Mouse (Mus musculus) layer of hippocampus, adult 8-10 months (tissue): Measurements from ENCODE around the gene Oxct2a. TPM values are rescaled to one million over a fixed set of nuclear protein-coding genes. Genes with fewer than 3 reads are reported as not detected.
"Not testable (repeated sequence)": the region's sequence is repeated elsewhere in the genome, so short reads cannot be mapped to it uniquely, and the experiment has no call there.

ENCODE experiments used
- DNase-seq, 2 experiments: peaks; one replicate each; pipeline ENCODE4 v3.0.0; 2022; ENCODE audit warnings: low spot score in 2 of 2
- total RNA-seq, 4 experiments: library from RNA; stranded (reverse); gene quantifications; 2 replicates each; pipeline ENCODE4 v1.2.4; 2022

Gene Oxct2a
- total RNA-seq, 4 experiments from 2014 or later = 0.26 TPM; not detected in 3

DNA sequence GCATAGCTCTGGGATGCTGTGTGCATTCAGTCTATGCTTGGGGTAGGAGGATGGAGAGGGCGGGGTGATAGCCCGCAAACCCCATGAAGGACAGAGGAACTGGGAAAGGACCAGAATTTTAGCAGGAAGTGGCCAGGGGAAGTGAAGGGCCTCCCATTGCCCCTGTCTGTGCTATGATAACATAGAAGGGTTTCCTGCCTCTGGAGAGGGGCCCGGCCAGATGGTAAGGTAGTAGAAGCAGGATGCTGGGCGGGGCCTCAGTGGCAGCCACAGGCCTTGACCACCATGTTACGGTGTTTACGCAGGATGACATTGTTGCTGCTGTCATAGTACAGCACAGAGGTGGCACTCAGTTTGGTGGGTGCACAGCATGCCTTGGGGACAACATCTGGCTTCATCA lies 10.4 kb downstream of the Oxct2a start:
- DNase-seq = no peak

DNA sequence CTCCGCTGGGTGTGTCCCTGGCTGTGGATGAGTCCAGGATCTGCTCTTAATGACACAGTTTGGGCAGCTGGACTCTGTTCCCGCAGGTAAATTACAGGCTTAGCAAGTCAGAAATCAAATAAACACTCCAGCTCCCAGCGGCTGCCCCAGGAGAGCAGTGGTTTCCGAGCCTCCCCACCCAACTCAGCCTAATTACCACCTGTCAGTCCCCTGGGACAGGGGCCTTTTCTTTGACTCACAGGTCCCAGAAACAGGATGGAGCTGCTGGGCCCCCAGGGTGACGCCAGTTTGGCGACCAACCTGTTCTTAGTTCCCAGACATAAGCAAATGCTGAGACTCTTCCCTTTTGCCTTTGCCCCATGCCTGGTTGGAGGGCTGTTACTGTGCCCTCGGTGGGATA lies 11.6 kb downstream of the Oxct2a start:
- no peak for DNase-seq

DNA sequence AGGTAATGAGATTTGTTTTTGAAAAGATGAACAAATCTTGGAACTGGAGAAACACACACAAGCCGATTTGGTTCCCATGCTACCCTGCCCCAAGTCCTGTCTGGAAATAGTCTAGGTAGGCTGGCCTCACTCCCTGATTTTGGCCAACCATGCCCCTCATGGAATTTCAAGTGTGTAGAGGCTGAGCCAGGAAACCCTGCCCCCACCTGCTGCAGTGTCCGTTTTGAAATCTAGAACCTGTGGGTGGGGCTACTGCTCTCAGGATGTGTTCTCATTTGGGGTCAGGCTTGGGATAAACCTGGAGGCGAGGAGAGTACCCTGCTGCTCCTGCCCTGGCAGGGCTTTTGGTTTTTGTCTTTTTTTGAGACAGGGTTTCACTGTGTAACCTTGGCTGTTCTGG lies 15.1 kb downstream of the Oxct2a start:
- no peak for DNase-seq

DNA sequence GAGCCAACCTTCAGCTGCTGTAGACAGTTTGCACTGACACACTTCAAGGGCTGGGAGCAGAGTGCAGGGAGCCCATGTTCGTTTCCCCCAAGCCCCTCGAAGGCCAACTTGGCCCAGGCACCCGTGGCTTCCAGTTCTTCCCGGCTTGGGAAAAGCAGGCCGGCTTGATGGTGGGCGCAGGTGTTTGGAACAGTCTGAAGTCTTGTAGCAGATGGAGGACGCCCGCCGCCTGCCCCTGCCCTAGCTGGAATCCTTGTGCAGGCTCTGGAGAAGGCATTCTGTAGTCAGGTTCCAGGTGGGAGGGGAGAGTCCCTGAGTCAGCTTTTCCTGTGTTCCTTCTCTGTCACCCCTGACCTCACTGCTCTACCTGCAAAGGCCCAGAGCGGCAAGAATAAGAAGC lies 16.4 kb downstream of the Oxct2a start:
- DNase-seq = peak in 1 of 2 experiments; percentile 32

DNA sequence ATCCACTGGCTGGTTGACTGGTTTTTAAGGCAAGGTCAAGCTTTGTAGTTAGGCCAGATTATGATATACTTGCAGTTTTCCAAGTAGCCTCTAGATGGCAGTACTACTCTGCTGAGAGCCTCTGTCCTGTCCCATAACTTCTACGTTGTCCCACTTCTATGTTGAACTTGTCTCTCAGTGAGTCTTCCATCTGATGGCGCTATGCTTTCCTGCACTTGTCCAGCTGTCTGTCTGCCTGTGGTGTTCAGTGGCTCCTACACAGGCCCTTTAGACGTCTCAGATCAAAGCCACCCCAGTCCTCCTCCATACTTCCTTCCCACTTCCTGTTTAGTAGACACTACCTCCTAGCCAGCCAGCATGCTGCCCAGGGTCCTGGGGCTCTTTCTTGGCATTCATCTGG lies 17.6 kb downstream of the Oxct2a start:
- DNase-seq = no peak

DNA sequence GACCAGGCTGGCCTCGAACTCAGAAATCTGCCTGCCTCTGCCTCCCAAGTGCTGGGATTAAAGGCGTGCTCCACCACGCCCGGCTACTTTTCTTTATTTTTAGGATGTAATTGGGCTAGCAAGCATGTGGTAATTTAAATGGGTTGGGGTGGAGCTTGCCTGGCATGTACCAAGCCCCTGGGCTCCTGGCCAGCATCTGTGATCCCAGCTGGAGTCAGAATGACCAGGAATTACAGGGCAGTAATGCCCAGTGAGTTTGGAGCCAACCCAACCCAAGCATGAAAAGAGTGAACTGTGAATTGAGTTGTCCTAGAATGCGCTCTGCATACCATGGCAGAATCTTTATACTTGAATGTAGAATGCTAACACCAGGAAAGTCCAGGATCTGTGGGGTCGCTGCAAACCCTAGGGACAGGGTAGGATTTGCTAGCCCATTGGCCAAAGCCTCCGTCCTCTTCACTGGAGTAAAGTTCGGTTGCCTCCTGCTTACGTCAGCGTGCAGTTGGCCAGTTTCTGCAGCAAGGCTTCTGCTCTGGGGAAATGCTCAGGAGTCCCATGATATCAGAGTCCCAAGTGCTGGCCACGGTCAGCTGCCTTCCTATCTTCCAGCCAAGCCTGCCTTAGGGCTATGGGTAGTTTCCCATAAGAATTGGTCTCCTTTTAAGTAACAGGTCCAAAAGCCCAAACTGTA lies 24.3 kb downstream of the Oxct2a start:
- no peak for DNase-seq

DNA sequence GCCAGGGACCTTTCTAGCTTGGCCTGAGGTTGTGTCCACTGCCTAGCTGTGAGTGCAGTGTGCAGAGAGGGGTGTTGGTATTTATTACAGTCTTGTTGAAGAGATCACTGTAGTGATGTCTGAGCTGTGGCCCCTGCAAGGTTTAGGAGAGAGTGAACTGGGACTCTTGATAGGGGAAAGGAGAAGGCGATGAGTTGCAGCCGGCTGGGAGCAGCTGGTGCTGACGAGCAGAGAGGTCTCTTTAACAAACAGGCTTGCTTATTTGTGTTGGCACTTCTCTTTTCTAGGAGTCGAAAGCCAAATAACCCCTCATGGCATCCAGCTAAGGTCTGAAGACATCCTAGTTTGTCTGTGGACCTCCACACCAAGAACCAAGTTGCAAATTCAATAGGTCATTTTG lies 25.2 kb downstream of the Oxct2a start:
- no peak for DNase-seq

DNA sequence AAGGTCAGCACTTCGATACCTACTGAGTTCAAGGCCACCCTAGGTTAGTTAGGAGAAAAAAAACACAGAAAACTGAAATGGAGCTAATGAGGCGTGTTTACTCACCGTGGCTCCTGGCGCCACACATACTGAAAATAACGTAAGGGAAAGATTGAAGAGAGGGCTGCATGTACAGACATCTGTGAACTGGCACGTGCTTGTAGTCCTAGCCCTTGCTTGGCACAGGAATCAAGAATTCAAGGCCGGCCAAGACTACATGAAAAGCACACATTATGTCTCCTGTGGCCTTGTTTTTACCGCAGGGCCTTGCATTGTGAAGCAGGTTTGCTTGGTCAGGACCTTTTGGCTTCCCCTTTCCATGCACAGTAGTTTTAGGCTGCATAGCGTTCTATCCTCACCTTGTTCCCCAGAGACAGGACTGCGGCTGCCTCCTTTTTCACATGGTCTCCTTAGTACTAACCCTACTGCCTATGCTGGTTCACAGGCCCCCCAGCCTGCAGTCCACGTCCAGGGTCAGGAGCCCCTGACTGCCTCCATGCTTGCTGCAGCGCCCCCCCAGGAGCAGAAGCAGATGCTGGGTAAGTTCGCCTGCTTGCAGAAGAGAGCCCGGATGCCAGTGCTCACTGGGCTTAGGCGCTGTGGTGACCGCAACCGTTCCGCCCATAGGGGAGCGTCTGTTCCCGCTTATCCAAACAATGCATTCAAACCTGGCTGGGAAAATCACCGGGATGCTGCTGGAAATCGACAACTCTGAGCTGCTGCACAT lies 26.1 kb downstream of the Oxct2a start:
- no peak for DNase-seq

DNA sequence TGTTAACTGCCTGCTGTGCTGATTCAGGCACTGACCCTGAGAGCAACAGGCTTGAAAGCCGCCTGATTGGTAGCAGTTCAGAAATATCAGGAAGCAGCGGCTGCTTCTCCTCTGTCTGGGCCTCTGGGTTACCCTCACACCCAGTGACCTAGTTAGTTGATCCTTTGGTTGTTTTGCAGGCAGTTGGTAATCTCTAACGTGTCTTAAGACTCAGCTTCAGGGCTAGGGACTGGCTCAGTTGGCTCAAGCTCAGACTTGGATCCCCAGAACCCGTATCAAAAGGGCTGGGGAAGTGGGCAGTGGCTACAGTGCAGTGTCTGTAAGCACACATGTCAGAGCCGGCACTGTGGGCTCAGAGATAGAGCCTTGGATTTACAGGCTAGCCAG lies 27.3 kb downstream of the Oxct2a start:
- no peak for DNase-seq

DNA sequence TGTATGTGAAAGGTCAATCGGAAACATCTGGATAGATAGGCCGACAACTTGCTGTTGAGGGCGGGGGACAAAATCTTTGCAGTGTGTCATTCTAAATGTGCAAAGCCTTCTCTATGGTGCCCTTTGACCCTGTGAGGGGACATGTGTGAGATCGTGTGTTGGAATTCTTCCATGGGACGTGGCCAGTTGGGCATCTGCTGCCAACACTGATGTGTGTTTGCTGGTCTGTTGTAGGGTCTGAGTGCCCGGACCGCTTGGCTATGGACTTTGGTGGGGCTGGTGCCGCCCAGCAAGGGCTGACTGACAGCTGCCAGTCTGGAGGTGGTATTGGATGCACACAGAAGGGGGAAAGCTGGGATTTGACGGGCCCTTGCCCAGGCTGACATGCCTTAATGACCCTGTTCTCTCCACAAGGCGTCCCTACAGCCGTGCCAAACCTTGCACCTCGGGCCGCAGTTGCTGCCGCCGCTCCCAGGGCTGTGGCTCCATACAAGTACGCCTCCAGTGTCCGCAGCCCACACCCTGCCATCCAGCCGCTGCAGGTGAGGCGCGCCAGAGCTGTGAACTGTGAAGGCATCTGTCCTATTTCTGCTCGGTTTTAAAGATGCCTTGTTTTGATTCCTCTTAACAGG lies 27.8 kb downstream of the Oxct2a start:
- no peak for DNase-seq

DNA sequence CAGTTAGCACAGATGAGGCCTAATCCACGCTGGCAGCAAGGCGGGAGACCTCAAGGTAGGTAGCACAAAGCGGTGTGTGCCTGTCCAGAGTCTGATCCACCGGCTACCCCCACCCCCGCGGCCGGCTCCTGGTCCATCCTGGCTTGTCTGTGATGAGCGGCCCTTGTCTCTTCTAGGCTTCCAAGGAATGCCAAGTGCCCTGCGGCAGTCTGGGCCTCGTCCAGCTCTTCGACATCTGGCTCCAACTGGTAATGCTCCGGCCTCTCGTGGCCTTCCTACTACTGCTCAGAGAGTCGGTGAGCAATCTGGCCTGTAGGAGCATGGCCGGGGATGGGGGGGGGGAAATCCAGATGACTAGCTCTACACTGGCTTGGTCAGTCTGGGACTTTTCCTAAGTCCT lies 28.4 kb downstream of the Oxct2a start:
- not testable (repeated sequence) for DNase-seq

DNA sequence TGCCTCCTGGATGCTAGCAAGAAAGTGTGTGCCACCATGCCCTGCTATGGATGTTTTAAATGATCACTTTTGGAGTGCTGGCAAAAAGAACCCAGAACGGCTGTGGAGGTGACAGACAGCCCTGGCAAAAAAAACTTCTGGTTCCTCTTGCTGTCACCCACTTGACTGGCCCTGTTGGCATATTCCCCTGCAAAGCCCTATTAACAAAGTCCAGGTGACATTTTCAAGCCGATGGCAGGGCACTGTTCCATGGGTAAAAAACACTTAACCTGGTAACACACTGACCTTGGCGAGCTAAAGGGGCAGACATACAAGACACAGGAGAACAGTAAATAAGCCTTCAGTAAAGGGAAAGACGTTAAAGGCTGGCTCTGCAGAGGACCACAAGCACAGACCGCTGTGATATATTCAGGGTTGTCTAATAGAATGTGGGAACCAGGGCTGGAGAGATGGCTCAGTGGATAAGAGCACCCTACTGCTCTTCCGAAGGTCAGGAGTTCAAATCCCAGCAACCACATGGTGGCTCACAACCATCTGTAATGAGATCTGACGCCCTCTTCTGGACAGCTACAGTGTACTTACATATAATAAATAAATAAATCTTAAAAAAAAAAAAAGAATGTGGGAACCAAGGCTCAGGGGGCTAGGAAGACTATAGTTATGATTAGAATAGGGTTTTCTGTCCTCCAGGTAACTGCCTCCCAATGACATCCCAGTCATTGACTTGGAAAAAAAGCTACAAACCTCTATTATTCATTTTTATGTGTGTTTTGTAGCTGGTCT lies 29.6 kb downstream of the Oxct2a start:
- DNase-seq = no peak

DNA sequence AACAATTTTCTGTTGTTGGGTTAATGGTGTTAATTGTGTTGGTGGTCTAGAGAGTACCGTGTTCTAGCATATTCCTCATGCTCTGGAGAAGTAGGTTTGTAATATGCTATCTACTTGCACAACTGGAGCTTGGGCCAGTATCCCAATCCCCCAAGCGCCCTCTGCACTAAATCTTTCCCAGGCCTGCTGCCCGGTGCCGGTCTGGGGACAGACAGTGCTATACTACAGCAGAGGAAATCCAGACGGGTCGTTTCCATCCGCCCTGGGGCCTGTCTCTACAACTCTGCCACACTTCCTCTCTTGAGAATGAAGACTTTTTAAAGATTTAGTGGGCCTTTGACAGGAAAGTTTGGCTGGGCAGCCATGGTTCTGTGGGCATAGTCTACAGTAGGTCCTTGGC lies 30.4 kb downstream of the Oxct2a start:
- no peak for DNase-seq

DNA sequence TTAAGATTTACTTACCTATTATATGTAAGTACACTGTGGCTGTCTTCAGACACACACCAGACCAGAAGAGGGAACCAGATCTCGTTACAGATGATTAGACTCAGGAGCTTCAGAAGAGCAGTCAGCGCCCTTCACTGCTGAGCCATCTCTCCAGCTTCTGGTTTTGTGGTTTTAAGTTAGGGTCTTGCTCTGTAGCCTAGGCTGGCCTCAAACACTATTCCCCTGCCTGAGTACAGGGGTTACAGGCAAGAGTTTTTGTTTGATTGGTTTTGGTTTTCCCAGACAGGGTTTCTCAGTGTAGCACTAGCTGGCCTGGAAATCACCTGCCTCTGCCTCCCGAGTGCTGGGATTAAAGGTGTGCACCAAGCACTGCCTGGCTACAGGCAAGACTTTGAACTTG lies 31.0 kb downstream of the Oxct2a start:
- no peak for DNase-seq

DNA sequence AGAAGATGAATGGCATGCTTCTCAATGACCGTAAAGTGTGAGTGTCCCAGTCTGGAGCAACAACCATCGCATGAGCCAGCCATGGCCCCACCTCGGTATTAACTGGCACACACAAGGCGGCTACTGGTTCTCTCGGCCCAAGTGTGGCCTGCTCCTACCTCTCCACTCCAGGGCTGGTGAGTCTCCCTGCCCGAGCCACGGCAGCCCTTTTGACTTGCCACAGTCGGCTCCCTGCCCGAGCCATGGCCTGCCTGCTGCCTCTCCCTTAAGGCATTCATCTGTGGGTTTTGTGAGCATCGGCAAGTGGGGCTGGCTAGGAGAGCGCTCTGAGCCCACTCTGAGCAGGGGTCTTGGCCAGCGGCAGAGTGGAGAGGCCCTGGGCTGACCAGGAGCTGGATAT lies 34.4 kb downstream of the Oxct2a start:
- no peak for DNase-seq

DNA sequence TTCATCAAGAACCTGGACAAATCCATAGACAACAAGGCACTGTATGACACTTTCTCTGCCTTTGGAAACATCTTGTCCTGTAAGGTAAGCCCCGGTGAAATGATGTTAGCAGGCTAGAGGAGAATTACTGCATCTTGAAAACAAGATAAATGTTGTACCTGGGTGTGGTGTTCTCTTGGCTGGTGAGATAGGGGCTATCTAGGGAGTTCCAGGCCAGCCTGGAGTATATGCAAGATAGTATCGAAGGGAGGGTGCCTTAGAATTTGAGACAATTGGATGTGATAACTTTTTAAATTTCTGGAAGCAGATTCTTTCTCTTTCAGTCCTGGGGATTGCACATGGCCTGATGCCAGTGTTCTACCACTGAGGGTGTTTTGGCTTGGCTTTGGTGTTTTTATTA lies 36.6 kb downstream of the Oxct2a start:
- DNase-seq = no peak

DNA sequence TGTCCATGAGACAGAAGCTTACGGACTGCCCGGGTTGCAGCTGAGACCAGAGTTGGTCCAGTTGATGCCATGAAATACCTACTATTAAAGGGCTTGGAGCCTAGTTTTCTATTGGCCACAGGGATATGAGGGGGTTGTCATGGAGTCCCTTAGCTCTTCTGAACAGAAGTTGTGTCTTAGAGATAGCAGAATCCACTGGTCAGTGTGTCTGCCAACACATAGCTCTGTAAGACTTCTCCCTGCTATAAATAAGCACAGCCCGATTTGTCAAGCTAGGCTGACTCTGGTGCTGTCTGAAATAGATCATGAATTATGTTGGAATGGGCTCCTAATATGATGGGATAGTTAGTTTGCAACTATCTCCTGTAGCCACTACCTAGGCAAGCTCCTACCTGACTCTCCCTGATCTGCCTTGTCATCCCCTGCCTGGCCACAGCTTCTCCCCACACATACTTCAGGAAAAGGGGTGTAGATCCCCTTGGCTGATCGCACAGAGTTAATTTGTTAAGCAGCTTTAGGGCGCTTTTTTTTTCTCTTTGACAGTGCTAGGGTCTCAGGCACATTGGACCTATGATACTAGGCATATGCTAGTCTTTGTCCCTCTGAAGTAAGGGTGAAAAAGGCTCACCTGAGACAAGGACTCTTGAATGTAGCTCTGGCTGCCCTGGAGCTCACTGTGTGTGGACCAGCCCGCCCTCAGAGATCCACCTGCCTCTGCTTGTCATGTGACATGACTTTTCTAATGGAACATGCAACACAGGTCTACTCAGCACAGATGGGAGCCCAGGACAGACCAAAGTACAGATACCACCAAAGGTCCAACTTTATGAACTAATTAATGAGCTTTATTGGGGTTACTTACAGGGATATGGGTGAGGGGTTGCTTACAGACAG lies 38.5 kb downstream of the Oxct2a start:
- DNase-seq = no peak

DNA sequence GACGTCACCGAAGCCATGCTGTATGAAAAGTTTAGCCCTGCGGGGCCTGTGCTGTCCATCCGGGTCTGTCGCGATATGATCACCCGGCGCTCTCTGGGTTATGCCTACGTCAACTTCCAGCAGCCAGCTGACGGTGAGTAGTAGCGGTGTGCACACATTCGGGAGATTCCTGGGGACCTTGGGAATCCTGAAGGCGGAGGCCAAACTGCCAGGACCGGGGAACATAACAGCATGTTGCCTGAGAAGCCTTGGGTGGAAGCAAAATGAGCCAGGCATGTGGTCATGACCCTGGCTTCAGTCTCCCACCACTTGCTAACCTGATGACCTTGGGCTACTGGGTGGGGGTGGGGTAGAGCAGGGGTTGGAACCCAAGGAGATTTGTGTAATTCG lies 39.8 kb downstream of the Oxct2a start:
- not testable (repeated sequence) for DNase-seq

DNA sequence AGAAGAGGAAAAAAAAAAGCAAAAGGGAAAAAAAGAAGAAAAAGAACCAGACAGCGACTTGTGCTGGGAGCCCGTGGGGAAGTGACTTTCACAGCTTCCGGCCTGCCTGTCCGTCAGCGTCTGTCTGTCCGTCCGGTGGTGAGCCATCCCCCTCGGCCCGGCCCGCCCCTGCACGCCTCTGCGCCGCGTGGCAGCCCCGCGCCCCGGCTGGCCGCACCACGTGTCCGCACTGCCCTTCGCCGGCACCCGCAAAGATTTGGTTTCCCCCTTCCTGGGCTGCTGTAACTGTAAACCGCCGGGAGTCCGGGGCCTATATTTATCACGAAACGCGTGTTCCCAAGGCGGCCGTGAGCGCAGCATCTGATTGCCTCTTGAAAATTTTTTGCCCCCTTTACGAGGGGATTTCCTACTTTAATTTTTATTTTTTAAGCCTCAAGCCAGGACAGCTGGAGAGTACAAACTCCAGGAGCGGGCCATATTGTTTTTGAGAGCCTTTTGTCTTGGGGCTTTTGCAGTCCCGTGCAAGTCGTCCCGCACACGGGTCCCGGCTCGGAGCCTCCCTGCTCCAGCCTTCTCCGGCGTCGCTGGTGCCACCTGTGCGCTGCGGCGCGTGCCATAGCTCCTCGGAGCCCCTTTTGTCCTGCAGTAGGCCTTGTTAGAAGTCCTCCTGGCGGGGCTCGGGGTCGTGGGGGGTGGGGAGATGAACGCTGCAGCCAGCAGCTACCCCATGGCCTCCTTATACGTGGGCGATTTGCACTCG lies 40.3 kb downstream of the Oxct2a start:
- DNase-seq = not testable (repeated sequence)

DNA sequence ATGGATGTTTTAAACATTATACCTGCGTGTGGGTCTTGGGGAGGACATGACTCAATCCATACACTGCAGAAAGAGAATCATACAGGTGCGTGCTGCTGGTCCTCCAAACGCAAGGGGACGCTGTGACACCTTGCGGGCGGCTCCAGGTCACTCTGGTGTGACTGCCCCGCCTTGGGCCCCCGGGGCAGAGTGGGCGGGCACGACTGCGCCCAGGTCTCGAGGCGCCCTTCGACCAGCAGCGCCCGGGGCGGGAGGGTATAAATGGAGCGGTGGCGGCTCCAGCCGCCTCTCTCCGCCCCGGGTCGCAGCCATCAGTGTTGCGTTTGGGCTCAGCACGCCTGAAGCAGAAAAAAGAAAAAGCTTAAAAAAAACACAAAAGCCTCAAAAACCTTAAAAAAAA lies 40.9 kb downstream of the Oxct2a start:
- DNase-seq = peak; percentile 68 to 83
